Mouse (Mus musculus): ENCODE measurements around the gene Tmc3. TPM values are rescaled to one million over a fixed set of nuclear protein-coding genes. Genes with fewer than 3 reads are reported as not detected.

Tmc3 gene
- polyA plus RNA-seq, 1 experiment from 2014 or later, result 0.07 TPM

- no peak overlapping the region for H3K4me3 ChIP-seq (ENCODE audit: low read depth, low read length)
- H3K9ac ChIP-seq (ENCODE audit: low read depth, low read length), result no peak overlapping the region
- no peak for ATAC-seq (ENCODE audit: low read depth)
- H3K27ac ChIP-seq (ENCODE audit: low read length), result no peak overlapping the region
- H3K27me3 ChIP-seq (ENCODE audit: control insufficient read depth, insufficient read depth, low read depth, low read length), result no peaks in the 10 kb centered on the region
- no peaks in the 10 kb centered on the region; the same call in none of the 2 replicates for H3K36me3 ChIP-seq (ENCODE audit: control insufficient read depth, insufficient read depth)
- H3K9me3 ChIP-seq (replicated peaks; ENCODE audit: control insufficient read depth, low read length), result no peaks in the 10 kb centered on the region
- 73% methylated on average over 5 of the region's 5 CpGs for WGBS (ENCODE audit: insufficient replicate concordance)
- no peak overlapping the region for H3K4me2 ChIP-seq (ENCODE audit: low read depth, low read length)
- no peaks in the 10 kb centered on the region; the same call in 1 of the 2 replicates for H3K4me1 ChIP-seq (ENCODE audit: control insufficient read depth, low read depth, low read length)
Measured at GRCm38 (mm10) chr7:83640581-83640980, 55.9 kb downstream of the Tmc3 start.

DNA sequence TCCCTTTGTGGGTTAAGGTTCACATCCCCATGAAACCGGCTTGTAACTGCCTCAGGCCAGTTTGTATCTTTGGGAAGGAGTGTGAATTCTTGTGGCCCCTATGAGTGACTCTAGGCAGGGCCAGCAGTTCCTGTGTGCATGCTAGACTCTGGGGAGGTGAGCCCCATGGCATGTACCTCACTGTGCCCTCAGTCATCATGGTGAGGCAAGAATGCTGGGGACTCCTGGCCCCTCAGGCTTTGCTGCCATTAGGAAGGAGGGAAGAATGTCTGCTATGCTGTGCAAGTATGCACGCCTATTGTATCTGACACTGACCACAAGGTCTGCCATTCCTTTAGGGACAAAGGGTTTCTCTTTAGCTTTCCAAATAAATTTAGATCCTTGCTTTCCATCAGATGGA is 56.4 kb downstream of the Tmc3 start:
- H3K9me3 ChIP-seq (replicated peaks; ENCODE audit: control insufficient read depth, low read length), result no peaks in the 10 kb centered on the region
- WGBS (ENCODE audit: insufficient replicate concordance), result 61% methylated on average over 2 of the region's 2 CpGs
- H3K4me1 ChIP-seq (ENCODE audit: control insufficient read depth, low read depth, low read length), result no peaks in the 10 kb centered on the region; the same call in 1 of the 2 replicates
- H3K36me3 ChIP-seq (ENCODE audit: control insufficient read depth, insufficient read depth), result no peaks in the 10 kb centered on the region; the same call in none of the 2 replicates
- no peak overlapping the region for H3K9ac ChIP-seq (ENCODE audit: low read depth, low read length)
- no peak overlapping the region for H3K27ac ChIP-seq (ENCODE audit: low read length)
- no peaks in the 10 kb centered on the region for H3K27me3 ChIP-seq (ENCODE audit: control insufficient read depth, insufficient read depth, low read depth, low read length)
- no peak overlapping the region for H3K4me3 ChIP-seq (ENCODE audit: low read depth, low read length)
- no peak for ATAC-seq (ENCODE audit: low read depth)
- H3K4me2 ChIP-seq (ENCODE audit: low read depth, low read length), result no peak overlapping the region

- Histone ChIP-seq H3K36me3 (ENCODE audit: control insufficient read depth, insufficient read depth) (no peaks in the 10 kb centered on the region; the same call in none of the 2 replicates), H3K4me3 (ENCODE audit: low read depth, low read length) (no peak overlapping the region), H3K27me3 (ENCODE audit: control insufficient read depth, insufficient read depth, low read depth, low read length) (no peaks in the 10 kb centered on the region), H3K4me2 (ENCODE audit: low read depth, low read length) (no peak overlapping the region), H3K9me3 (replicated peaks; ENCODE audit: control insufficient read depth, low read length) (no peaks in the 10 kb centered on the region), H3K27ac (ENCODE audit: low read length) (no peak overlapping the region), H3K4me1 (ENCODE audit: control insufficient read depth, low read depth, low read length) (no peaks in the 10 kb centered on the region), H3K9ac (ENCODE audit: low read depth, low read length) (no peak overlapping the region)
- no peak for ATAC-seq (ENCODE audit: low read depth)
- WGBS (ENCODE audit: insufficient replicate concordance), result 74% methylated on average over 6 of the region's 6 CpGs
Measured at GRCm38 (mm10) chr7:83643581-83643980, 58.9 kb downstream of the Tmc3 start.

DNA sequence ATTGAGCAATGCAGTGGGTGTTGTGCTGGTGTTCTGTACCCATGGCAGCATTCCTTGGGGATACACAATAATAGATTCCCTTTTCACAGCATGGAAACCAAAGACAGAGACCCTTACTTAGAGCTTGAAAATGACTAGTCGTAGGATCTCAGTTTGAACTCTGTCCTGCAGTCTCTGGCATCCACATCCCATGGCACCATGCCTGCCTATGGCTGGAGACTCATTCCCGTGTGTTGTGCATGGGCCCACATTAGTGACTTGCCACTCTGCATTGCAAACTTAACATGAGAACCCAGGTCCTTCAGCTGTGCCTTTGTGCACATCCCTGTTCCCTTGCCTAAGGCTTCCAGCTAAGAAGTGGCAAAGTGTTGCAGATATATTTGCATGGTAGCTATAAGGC is 60.0 kb downstream of the Tmc3 start:
- H3K9me3 ChIP-seq (replicated peaks; ENCODE audit: control insufficient read depth, low read length), result no peaks in the 10 kb centered on the region
- H3K9ac ChIP-seq (ENCODE audit: low read depth, low read length), result no peak overlapping the region
- 57% methylated on average over 2 of the region's 2 CpGs for WGBS (ENCODE audit: insufficient replicate concordance)
- H3K36me3 ChIP-seq (ENCODE audit: control insufficient read depth, insufficient read depth), result no peaks in the 10 kb centered on the region; the same call in none of the 2 replicates
- no peak overlapping the region for H3K27ac ChIP-seq (ENCODE audit: low read length)
- H3K4me2 ChIP-seq (ENCODE audit: low read depth, low read length), result no peak overlapping the region
- H3K27me3 ChIP-seq (ENCODE audit: control insufficient read depth, insufficient read depth, low read depth, low read length), result no peaks in the 10 kb centered on the region
- no peaks in the 10 kb centered on the region for H3K4me1 ChIP-seq (ENCODE audit: control insufficient read depth, low read depth, low read length)
- no peak for ATAC-seq (ENCODE audit: low read depth)
- no peak overlapping the region for H3K4me3 ChIP-seq (ENCODE audit: low read depth, low read length)

- 0 out of 2 replicates have a peak, but pooled peaks have one; percentile 47 for ATAC-seq (ENCODE audit: low read depth)
- H3K4me1 ChIP-seq (ENCODE audit: control insufficient read depth, low read depth, low read length), result no peaks in the 10 kb centered on the region
- H3K4me3 ChIP-seq (ENCODE audit: low read depth, low read length), result no peak overlapping the region
- no peak overlapping the region for H3K27ac ChIP-seq (ENCODE audit: low read length)
- 38% methylated on average over 5 of the region's 5 CpGs for WGBS (ENCODE audit: insufficient replicate concordance)
- H3K27me3 ChIP-seq (ENCODE audit: control insufficient read depth, insufficient read depth, low read depth, low read length), result no peaks in the 10 kb centered on the region
- no peaks in the 10 kb centered on the region for H3K9me3 ChIP-seq (replicated peaks; ENCODE audit: control insufficient read depth, low read length)
- H3K36me3 ChIP-seq (ENCODE audit: control insufficient read depth, insufficient read depth), result no peaks in the 10 kb centered on the region; the same call in none of the 2 replicates
- H3K9ac ChIP-seq (ENCODE audit: low read depth, low read length), result no peak overlapping the region
- no peak overlapping the region for H3K4me2 ChIP-seq (ENCODE audit: low read depth, low read length)
Measured at GRCm38 (mm10) chr7:83645476-83645875, 60.7 kb downstream of the Tmc3 start.

- no peaks in the 10 kb centered on the region; the same call in 1 of the 2 replicates for H3K36me3 ChIP-seq (ENCODE audit: control insufficient read depth, insufficient read depth)
- H3K27me3 ChIP-seq (ENCODE audit: control insufficient read depth, insufficient read depth, low read depth, low read length), result no peaks in the 10 kb centered on the region
- H3K4me2 ChIP-seq (ENCODE audit: low read depth, low read length), result no peak overlapping the region
- no peak overlapping the region for H3K9ac ChIP-seq (ENCODE audit: low read depth, low read length)
- no peaks in the 10 kb centered on the region for H3K4me1 ChIP-seq (ENCODE audit: control insufficient read depth, low read depth, low read length)
- H3K9me3 ChIP-seq (replicated peaks; ENCODE audit: control insufficient read depth, low read length), result no peaks in the 10 kb centered on the region
- WGBS (ENCODE audit: insufficient replicate concordance), result 65% methylated on average over 7 of the region's 7 CpGs
- no peak overlapping the region for H3K4me3 ChIP-seq (ENCODE audit: low read depth, low read length)
- ATAC-seq (ENCODE audit: low read depth), result no peak
- H3K27ac ChIP-seq (ENCODE audit: low read length), result no peak overlapping the region
Measured at GRCm38 (mm10) chr7:83648807-83649206, 64.1 kb downstream of the Tmc3 start.

DNA sequence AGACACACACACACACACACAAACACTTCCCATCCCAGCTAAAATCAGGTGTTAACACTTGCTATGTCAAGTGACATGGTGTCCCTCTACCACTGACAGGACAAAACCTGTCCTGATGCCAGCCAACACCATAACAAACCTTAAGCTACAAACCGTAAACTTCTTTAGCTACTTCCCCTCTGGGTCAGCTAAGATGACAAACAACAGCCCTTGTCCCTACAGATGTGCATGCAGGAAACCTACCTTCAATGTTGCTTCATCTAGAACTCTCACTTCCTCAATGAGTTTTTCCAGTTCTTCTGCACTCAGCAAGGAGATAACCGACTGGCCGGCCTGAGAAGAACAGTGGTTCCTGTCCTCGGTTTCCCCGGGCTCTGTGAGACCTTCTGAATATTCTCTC is 65.9 kb downstream of the Tmc3 start:
- Histone ChIP-seq H3K36me3 (ENCODE audit: control insufficient read depth, insufficient read depth) (no peaks in the 10 kb centered on the region), H3K9me3 (replicated peaks; ENCODE audit: control insufficient read depth, low read length) (no peaks in the 10 kb centered on the region), H3K27ac (ENCODE audit: low read length) (no peak overlapping the region), H3K27me3 (ENCODE audit: control insufficient read depth, insufficient read depth, low read depth, low read length) (no peaks in the 10 kb centered on the region), H3K4me3 (ENCODE audit: low read depth, low read length) (no peak overlapping the region), H3K4me1 (ENCODE audit: control insufficient read depth, low read depth, low read length) (no peaks in the 10 kb centered on the region), H3K9ac (ENCODE audit: low read depth, low read length) (no peak overlapping the region), H3K4me2 (ENCODE audit: low read depth, low read length) (peak overlapping the region; percentile 19; the same call in 1 of the 2 replicates)
- no peak for ATAC-seq (ENCODE audit: low read depth)
- WGBS (ENCODE audit: insufficient replicate concordance), result 29% methylated on average over 5 of the region's 5 CpGs

- Histone ChIP-seq H3K27ac (ENCODE audit: low read length) (no peak overlapping the region), H3K9ac (ENCODE audit: low read depth, low read length) (no peak overlapping the region), H3K4me1 (ENCODE audit: control insufficient read depth, low read depth, low read length) (no peaks in the 10 kb centered on the region), H3K36me3 (ENCODE audit: control insufficient read depth, insufficient read depth) (no peaks in the 10 kb centered on the region), H3K9me3 (replicated peaks; ENCODE audit: control insufficient read depth, low read length) (no peaks in the 10 kb centered on the region), H3K4me2 (ENCODE audit: low read depth, low read length) (peak overlapping the region; percentile 7; the same call in 1 of the 2 replicates), H3K4me3 (ENCODE audit: low read depth, low read length) (no peak overlapping the region), H3K27me3 (ENCODE audit: control insufficient read depth, insufficient read depth, low read depth, low read length) (no peaks in the 10 kb centered on the region)
- no peak for ATAC-seq (ENCODE audit: low read depth)
- WGBS (ENCODE audit: insufficient replicate concordance), result 60% methylated on average over 5 of the region's 5 CpGs
Measured at GRCm38 (mm10) chr7:83652498-83652897, 67.8 kb downstream of the Tmc3 start.

DNA sequence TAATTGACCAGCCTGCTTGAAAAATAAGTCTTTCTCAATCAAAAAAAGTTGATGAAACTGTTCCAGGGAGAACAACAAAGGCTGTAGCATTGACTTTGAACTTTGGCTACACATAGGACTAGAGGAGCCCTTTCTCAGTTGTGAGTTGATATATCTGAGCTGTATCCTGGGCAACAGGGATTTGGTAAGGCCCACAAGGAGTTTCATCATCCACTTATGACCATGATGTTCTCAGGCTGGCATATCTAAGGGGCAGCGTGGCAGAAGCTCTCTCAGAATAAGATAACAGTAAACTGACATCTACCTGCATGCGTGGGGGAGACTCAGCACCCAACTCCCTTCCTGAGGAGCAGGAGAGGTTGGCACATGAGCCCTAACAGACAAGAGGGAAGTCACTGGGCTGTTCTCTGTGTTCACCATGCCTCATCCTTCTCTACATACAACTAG is 68.9 kb downstream of the Tmc3 start:
- peak overlapping the region; percentile 18; the same call in 1 of the 2 replicates for H3K4me2 ChIP-seq (ENCODE audit: low read depth, low read length)
- no peaks in the 10 kb centered on the region for H3K9me3 ChIP-seq (replicated peaks; ENCODE audit: control insufficient read depth, low read length)
- 28% methylated on average over 2 of the region's 2 CpGs for WGBS (ENCODE audit: insufficient replicate concordance)
- no peaks in the 10 kb centered on the region for H3K27me3 ChIP-seq (ENCODE audit: control insufficient read depth, insufficient read depth, low read depth, low read length)
- no peaks in the 10 kb centered on the region for H3K4me1 ChIP-seq (ENCODE audit: control insufficient read depth, low read depth, low read length)
- no peak for ATAC-seq (ENCODE audit: low read depth)
- H3K36me3 ChIP-seq (ENCODE audit: control insufficient read depth, insufficient read depth), result no peaks in the 10 kb centered on the region
- H3K4me3 ChIP-seq (ENCODE audit: low read depth, low read length), result peak overlapping the region; percentile 36
- peak overlapping the region; percentile 12; the same call in 1 of the 2 replicates for H3K27ac ChIP-seq (ENCODE audit: low read length)
- no peak overlapping the region for H3K9ac ChIP-seq (ENCODE audit: low read depth, low read length)

All from liver, embryonic 16.5 days (tissue).